Comparison of ENCODE assay signal across 8 mouse cellular contexts in the genomic region with DNA sequence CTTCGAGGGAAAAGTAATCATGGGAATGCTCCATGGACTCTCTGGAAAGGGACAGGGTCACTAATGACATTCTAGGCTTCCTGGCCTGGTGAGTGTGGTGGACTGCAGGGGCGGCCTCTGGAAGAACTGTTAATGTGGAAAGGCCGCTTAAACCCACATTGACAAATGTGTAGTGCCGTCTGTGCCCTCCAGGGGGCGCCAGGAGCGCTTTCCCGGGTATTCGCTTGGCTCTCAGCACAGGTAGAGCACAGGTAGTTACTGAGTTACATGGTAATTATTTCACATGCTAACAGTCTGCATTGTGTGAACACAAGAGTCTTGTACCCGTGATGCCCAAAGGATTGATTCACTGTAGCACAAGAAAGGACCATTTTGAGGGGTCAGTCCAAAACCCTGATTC. TPM values are rescaled to one million over a fixed set of nuclear protein-coding genes. Genes with fewer than 3 reads are reported as not detected.
DNase-seq lines count a peak whose midpoint lies in the region.

No protein-coding gene starts in this region.

- peak; percentile 27 for DNase-seq in heart, postnatal 4 days
- DNase-seq in heart, adult 9 months (ENCODE audit: low spot score in 2 of 2): no peak
- peak; percentile 48 for DNase-seq in ES-CJ7 (ENCODE audit: low read depth, low spot score)
- DNase-seq in cerebellum, postnatal 36 days: peak; percentile 56 to 70
- DNase-seq in lung, postnatal 4 days: peak; percentile 39 to 52
- DNase-seq in frontal cortex, postnatal 10 days (ENCODE audit: low spot score in 2 of 2): no peak
- no peak for DNase-seq in urinary bladder, adult 18-20 months (ENCODE audit: low spot score in 2 of 2)
- no peak for DNase-seq in right cerebral cortex, postnatal 4 days

RNA-seq across cellular contexts. Expression of a gene that starts 21.0 kb away (rescaled TPM):
- total RNA-seq in heart, postnatal 4 days (2021): under 1 TPM; 0.05 to 0.10 TPM

RNA-seq across cellular contexts. Expression of a gene that starts 47.1 kb away (rescaled TPM):
- 1 to 10 TPM in 1 of 2 experiments, under 1 TPM in 1; 0.29 to 1.1 TPM for total RNA-seq in heart, postnatal 4 days (2021)

RNA-seq across cellular contexts. Expression of a gene that starts 50.8 kb away (rescaled TPM):
- 10 to 100 TPM; 46.3 to 49.6 TPM for total RNA-seq in heart, postnatal 4 days (2021)

Comparison
In these comparisons a context has a peak if more than half of its experiments do, and no peak if none do; other contexts are left out.
1. DNase-seq: peak in heart, postnatal 4 days (single experiment), ES-CJ7 (single experiment), cerebellum, postnatal 36 days (2 of 2) and lung, postnatal 4 days (2 of 2); none in heart, adult 9 months (0 of 2), frontal cortex, postnatal 10 days (0 of 2), urinary bladder, adult 18-20 months (0 of 2) and right cerebral cortex, postnatal 4 days (single experiment).